Mouse (Mus musculus): ENCODE data around the gene Hist2h2be.
"Not testable (repeated sequence)": the region's sequence is repeated elsewhere in the genome, so short reads cannot be mapped to it uniquely, and the experiment has no call there.

The Hist2h2be gene

GRCm38 (mm10) chr3:96238954-96239793 is 18.3 kb downstream of the Hist2h2be start, which contains the start of gene Hist2h3c2:
Hist2h3c2 (minus strand) TSS chr3:96239127.
- DNase-seq, result not testable (repeated sequence)

GRCm38 (mm10) chr3:96239949-96240798 is 19.3 kb downstream of the Hist2h2be start, which contains the start of gene Hist2h2aa2:
Hist2h2aa2 (minus strand) TSS chr3:96240276.
- peak; percentile 81 for DNase-seq

DNA sequence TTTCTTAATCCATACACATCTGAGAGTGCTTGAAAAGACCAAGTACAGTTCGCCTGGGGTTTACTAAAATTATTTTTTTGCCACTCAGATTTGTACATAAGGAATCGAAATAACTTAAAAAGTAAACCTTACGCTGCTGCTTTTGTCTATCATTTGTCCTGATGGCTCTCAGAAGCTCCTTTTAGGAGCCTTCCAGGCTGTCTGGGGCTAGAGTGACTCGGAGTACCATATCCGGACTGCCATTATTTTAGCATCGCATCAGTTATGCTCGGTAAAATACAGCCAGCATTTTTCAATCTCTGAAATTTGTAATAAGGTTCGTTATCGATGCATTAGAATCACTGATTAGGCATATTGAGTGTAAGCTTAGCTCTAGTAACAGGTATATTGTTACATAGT is 19.9 kb downstream of the Hist2h2be start:
- no peak for DNase-seq

GRCm38 (mm10) chr3:96243921-96244572 is 23.1 kb downstream of the Hist2h2be start:
- DNase-seq, result peak; percentile 44

DNA sequence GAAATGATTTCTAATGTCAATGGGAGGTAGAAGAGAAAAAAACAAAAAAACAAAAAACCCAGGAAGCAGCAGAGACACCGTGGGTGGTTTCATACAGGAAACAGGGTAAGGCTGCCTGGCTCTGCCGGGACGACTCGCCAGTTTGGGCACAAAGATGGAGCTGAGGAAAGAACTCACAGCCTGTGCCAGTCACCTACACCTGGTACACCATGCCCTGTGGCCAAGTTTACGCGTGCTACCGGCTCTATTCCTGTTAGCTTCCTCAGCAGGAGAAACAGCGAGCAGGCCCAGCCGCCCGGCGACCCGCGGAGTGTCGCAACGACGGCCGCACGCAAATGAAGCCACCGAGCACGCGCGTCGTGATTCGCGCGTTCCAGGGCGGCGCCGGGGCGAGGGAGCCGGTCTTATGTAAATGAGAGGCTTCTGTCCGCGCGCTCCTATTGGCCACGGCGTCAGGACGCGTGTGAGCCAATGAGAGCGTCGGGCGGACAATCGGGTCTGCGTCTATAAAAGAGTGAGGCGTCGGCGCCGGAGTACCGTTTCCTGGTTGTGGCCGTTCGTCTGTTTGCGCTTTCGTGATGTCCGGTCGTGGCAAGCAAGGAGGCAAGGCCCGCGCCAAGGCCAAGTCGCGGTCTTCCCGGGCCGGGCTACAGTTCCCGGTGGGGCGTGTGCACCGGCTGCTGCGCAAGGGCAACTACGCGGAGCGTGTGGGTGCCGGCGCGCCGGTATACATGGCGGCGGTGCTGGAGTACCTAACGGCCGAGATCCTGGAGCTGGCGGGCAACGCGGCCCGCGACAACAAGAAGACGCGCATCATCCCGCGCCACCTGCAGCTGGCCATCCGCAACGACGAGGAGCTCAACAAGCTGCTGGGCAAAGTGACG is 24.3 kb downstream of the Hist2h2be start, which contains the start of gene Hist2h2aa1:
Gene Hist2h2aa1, plus strand, starts transcription at position 495 of the 884 bp plus-strand sequence.
- DNase-seq, result peak; percentile 83

GRCm38 (mm10) chr3:96246018-96246417 is 25.1 kb downstream of the Hist2h2be start:
- not testable (repeated sequence) for DNase-seq

GRCm38 (mm10) chr3:96246427-96246856 is 25.5 kb downstream of the Hist2h2be start, which contains the start of gene Hist2h3c1:
Hist2h3c1 (plus strand) TSS chr3:96246685.
- DNase-seq, result not testable (repeated sequence)

GRCm38 (mm10) chr3:96247356-96248140 is 26.6 kb downstream of the Hist2h2be start:
- peak; percentile 38 for DNase-seq

- DNase-seq, result no peak
Observed at GRCm38 (mm10) chr3:96248141-96249033, 27.5 kb downstream of the Hist2h2be start.

DNA sequence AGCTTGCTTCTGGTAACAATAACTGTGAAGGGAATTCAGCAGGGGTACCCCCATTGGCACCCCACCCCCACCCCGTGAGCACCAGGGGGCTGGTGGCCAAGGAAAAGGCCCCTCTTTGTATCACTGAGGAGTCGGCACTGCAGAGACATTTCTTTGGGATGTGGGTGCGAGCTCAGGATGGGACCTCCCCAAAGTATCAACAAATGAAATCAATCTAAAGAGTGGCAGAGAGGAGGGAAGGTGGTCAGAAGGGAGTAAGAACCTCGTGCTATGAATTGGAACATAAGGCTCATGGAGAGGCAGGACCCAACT is 28.1 kb downstream of the Hist2h2be start:
- DNase-seq, result no peak

DNA sequence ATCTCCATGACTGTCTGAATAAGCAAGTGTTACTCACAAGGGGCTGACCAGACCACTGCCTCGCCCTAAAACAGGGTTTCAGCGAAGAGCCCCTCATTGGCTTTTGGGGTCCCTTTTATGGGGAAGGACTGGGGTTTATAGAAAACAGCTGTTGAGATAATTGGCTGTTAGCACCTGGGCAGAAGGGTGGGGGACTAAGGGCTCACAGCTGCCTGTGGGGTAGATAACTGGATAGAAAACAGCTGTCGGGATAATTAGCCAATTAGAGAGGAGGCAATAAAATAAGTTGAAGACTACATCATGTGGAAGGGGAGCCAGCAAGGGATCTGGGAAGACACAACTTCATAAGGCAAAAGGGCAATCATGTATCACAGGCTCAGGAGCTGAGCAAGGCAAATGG is 30.0 kb downstream of the Hist2h2be start:
- no peak for DNase-seq

GRCm38 (mm10) chr3:96251787-96252186 is 30.9 kb downstream of the Hist2h2be start:
- no peak for DNase-seq

- peak; percentile 84 for DNase-seq
Observed at GRCm38 (mm10) chr3:96254683-96255355, 33.9 kb downstream of the Hist2h2be start.

DNA sequence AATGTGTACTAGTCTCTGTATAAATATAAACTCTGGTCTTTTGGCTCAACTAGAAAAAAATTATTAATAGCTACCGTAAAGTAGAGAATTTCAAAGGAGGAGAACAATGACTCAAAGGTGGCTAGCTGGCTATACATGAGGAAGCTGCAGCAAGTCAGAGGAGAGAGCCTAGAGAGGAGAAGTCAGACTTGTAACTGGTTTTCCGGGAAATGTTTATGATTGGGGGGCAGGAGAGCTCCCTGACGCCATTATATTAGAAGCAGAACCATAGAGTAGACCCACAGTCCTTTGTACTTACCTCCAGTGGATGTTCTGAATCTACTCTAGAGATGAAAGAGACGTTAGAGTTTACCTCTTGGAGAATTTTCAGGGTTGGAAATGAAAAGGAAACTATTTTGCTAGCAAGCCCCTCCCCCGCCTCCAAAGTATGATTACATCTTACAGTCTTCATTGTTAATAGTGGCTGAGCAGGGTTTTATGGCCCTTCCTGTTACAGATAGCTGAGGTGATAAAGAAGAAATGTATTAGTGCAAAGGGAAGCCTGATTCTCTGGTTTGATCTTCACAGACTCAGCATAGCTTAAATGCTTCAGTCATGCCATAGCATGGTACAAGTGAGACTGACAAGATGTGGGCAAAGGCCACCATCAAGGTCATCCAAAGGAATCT is 35.1 kb downstream of the Hist2h2be start:
- DNase-seq, result no peak

DNA sequence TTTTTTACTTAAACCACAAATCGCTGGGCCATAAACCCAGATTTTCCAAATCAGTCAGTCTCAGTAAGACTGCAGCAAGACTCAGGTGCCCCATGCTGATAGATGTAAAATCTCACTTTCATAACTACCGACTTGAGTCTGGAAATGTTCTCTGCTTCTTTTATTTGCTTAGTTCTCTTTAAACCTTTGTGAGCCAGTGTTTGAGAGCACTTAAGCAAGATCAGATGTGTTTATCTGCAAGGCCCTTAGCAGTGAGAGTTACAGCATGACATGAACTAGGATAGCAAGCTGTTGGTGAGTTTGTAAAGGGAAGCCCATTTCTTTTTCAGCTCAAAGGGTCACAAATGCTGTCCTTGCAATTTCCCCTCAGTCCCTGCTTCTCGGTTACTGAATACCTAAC is 36.3 kb downstream of the Hist2h2be start:
- DNase-seq, result no peak

DNA sequence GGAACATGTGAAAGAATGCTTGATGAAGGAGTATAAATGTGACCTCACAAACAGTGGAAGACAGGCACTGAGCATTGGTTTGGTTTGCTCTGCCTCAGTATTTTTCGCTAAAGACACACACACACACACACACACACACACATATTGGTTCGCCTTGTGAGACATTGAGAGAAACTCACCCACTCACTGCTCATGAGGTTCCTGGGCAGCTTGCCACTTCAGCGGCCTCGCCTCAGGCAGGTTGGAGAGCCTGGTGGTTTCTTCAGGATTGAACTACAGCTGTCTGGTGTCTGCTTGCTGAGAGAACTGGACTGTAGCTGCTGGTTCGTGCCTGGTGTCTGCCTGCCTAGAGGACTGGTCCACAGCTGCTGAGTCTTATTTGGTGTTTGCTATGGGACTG is 39.3 kb downstream of the Hist2h2be start:
- DNase-seq, result no peak

- no peak for DNase-seq
Observed at GRCm38 (mm10) chr3:96261623-96262022, 40.7 kb downstream of the Hist2h2be start.

DNA sequence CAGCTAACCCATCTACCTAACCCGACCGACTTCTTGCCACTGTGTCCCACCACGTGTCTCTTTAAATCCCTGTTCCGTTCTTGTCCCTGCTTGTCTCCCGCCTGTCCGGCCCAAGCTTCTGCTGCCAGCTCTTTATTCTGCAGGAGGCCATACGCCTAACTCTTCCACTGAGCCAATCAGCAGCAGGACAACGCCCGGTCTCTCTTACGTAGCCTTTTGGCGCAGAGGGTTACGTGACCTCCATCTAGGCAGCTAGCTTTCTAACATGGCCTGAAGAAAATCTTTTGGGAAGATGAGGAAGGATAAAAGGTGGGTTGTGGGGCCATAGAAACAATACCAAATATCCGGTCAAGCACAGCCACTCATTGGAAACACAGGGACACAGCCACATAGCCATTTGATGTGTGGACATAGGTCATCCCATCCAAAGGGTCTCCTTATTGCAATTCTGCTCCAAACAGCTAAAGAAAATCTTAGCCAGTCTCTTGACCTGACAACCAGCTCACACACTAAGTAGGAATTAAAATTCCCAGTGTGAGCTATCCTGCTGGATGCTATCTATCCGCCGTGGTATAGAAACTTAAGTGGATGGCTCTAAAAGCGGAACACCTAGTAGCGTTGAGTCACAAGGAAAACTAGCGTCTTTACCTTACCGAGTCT is 41.4 kb downstream of the Hist2h2be start:
- peak; percentile 87 for DNase-seq
